Mouse (Mus musculus) thymus, adult 2 months (tissue): ENCODE measurements around the gene Usp36. TPM values are rescaled to one million over a fixed set of nuclear protein-coding genes. Genes with fewer than 3 reads are reported as not detected.

Experiments
- DNase-seq: peaks from one replicate; pipeline ENCODE4 v3.0.0; 2021
- H3K27ac ChIP-seq: fragments of 200-500 bp; 2 replicates; pipeline ENCODE4 v1.5.1; 2012; ENCODE audit warnings: low read length, control low read depth; ENCODE audit not compliant: control insufficient read depth, insufficient read depth
- H3K27me3 ChIP-seq: fragments of 200-500 bp; 2 replicates; pipeline ENCODE4 v1.6.1; 2012; ENCODE audit warnings: mild to moderate bottlenecking, low read length, moderate library complexity, mixed read lengths; ENCODE audit not compliant: control insufficient read depth, insufficient read depth
- H3K36me3 ChIP-seq: fragments of 200-500 bp; 2 replicates; pipeline ENCODE4 v1.6.1; 2012; ENCODE audit warnings: mild to moderate bottlenecking, low read length, moderate library complexity; ENCODE audit not compliant: control insufficient read depth, insufficient read depth
- H3K4me1 ChIP-seq: fragments of 200-500 bp; replicated peaks from 2 replicates; pipeline ENCODE4 v1.6.1; 2012; ENCODE audit warnings: low read length; ENCODE audit not compliant: control insufficient read depth, insufficient read depth
- H3K4me3 ChIP-seq: fragments of 200-500 bp; 2 replicates; pipeline ENCODE4 v1.5.1; 2012; ENCODE audit warnings: mild to moderate bottlenecking, low read length, control low read depth, moderate library complexity; ENCODE audit not compliant: control insufficient read depth, insufficient read depth
- CTCF ChIP-seq: fragments of 200-500 bp; IDR thresholded peaks from 2 replicates; pipeline ENCODE4 v1.5.1; 2012; ENCODE audit warnings: mild to moderate bottlenecking, control low read depth, low read length, moderate library complexity, borderline replicate concordance; ENCODE audit not compliant: control insufficient read depth, poor library complexity, insufficient read depth; ENCODE audit errors: extremely low read depth
- POLR2A ChIP-seq: fragments of 200-500 bp; IDR thresholded peaks from 2 replicates; pipeline ENCODE4 v1.6.1; 2012; ENCODE audit warnings: mild to moderate bottlenecking, low read length, control low read depth, moderate library complexity; ENCODE audit not compliant: control insufficient read depth, poor library complexity, insufficient read depth; ENCODE audit errors: extremely low read depth
- WGBS: fragments of 180-500 bp; shearing (Covaris S2); methylation state at CpG from one replicate; pipeline ENCODE4 v1.1.7; 2018; 5-methylcytosine and 5-hydroxymethylcytosine counted together
- polyA plus RNA-seq: library from polyadenylated mRNA; depleted of rRNA; stranded (reverse); fragments of >200 nt; gene quantifications from 2 replicates; pipeline ENCODE4 v1.2.3, GENCODE M21; 2012

Usp36 gene
- polyA plus RNA-seq, 1 experiment = 28.8 TPM

- no peak for DNase-seq
- peaks cover 7% of the 10 kb centered on the region; the same call in 1 of the 2 replicates for H3K36me3 ChIP-seq
- TF ChIP-seq CTCF (no peak), POLR2A (no peak)
- H3K4me1 ChIP-seq = no peaks in the 10 kb centered on the region
- H3K27me3 ChIP-seq = no peaks in the 10 kb centered on the region
- WGBS = 86% methylated on average over 2 of the region's 2 CpGs
- no peak overlapping the region for H3K4me3 ChIP-seq
- no peak overlapping the region for H3K27ac ChIP-seq
Measured at GRCm38 (mm10) chr11:118298810-118299209, 8.8 kb upstream of the Usp36 start.

- Histone ChIP-seq H3K27me3 (no peaks in the 10 kb centered on the region), H3K36me3 (peaks cover 2% of the 10 kb centered on the region; the same call in 1 of the 2 replicates), H3K4me1 (no peaks in the 10 kb centered on the region), H3K27ac (no peak overlapping the region), H3K4me3 (no peak overlapping the region)
- WGBS = 91% methylated on average over 3 of the region's 3 CpGs
- peak; percentile 26 for DNase-seq
- TF ChIP-seq CTCF (no peak), POLR2A (no peak)
Measured at GRCm38 (mm10) chr11:118297967-118298366, 7.9 kb upstream of the Usp36 start.

DNA sequence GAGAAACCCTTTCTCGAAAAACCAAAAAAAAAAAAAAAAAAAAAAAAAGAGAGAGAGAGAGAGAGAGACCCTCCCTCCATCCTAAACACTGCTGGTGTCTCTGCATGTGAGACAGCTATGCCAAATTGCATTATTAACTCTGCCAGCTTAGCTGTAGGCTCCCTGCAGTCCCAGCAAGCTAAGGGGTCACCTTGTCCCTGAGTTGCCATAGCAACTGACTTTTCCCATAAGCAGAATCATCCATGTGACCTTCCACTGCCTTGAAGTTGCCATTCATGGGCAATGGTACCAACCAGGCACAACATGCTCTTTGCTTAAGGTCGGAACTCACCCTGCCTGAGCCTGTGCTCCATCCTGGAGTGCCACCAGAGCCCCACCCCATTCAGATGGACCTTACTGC, 5.0 kb upstream of the Usp36 start:
- H3K4me3 ChIP-seq = no peak overlapping the region
- no peaks in the 10 kb centered on the region for H3K36me3 ChIP-seq
- TF ChIP-seq CTCF (no peak), POLR2A (no peak)
- 75% methylated on average over 2 of the region's 2 CpGs for WGBS
- H3K27me3 ChIP-seq = no peaks in the 10 kb centered on the region
- H3K4me1 ChIP-seq = peaks cover 2% of the 10 kb centered on the region
- no peak overlapping the region for H3K27ac ChIP-seq
- no peak for DNase-seq

DNA sequence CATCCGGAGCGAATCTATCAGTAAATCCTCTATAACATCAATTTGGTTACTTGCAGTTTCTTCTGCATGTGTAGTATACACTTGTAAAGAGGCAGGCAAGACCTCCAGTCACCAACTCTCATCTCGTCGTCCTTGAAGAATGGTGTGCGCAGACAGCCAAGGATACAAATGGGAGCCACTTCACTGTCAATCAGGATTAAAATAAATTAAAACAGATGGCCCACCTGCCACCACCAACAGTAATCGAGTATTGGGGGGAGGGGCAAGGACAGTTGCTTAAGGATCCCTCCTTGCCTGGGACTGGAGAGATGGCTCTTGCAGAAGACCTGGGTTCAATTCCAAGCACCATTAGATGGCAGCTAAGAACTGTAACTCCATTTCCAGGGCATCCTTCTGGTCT, 2.6 kb upstream of the Usp36 start:
- H3K36me3 ChIP-seq = no peaks in the 10 kb centered on the region
- no peak overlapping the region for H3K27ac ChIP-seq
- no peak overlapping the region for H3K4me3 ChIP-seq
- no peak for DNase-seq
- no peaks in the 10 kb centered on the region for H3K27me3 ChIP-seq
- TF ChIP-seq CTCF = no peak
- no peak for TF ChIP-seq POLR2A
- WGBS = 89% methylated on average over 6 of the region's 6 CpGs
- H3K4me1 ChIP-seq = peaks cover 16% of the 10 kb centered on the region

DNA sequence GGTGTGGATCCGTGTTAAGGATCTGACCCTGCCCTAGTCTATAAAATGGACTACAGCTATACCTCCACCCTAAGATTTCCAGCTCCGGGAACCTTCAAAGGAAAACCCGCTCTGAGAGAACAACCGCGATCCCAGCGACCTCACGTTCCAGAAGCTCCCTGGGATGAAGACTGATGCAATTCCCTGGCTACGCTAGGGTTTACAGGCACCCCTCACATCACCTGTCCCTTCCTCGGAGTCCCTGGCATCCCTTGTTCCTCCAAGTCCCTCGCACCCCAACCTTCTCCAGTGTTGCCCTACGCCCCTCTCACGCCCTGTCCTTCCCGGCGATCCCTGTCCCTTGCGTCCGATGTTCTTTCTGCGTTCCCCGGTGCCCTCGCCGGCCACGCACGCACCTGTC, 482 bp downstream of the Usp36 start:
- WGBS = under 1% methylated on average over 22 of the region's 22 CpGs
- DNase-seq = no peak

DNA sequence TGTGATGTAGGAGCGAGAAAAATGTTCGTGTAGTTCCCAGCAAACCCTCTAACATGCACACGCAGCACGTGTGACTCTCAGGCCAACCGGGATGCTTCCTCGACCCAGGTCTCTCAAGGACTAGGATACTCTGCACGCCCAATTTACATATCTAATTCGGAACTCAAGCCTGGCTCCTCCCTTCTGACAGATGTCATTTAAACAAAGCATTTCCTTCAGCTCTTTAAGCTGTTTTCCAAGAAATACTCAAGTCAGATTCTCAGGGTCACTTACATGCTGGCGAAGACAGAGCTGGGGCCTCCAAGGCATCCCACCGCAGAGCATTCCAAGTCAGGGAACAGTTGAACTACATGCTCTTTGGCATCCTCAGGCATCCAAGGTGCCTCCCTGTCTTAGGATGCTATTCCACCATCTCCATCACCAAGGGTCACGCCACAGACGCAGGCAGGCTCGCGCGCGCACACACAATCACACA, 970 bp downstream of the Usp36 start:
- Histone ChIP-seq H3K4me3 (peak overlapping the region; percentile 86), H3K36me3 (peaks cover 6% of the 10 kb centered on the region; the same call in 1 of the 2 replicates), H3K27me3 (no peaks in the 10 kb centered on the region), H3K27ac (no peak overlapping the region), H3K4me1 (peaks cover 16% of the 10 kb centered on the region)
- DNase-seq = no peak
- TF ChIP-seq CTCF = no peak
- no peak for TF ChIP-seq POLR2A
- 4% methylated on average over 16 of the region's 16 CpGs for WGBS

More for the DNA sequence above, 482 bp downstream of the Usp36 start:
- TF ChIP-seq CTCF (no peak), POLR2A (no peak)
- H3K27me3 ChIP-seq = no peaks in the 10 kb centered on the region
- no peak overlapping the region for H3K27ac ChIP-seq
- peak overlapping the region; percentile 86 for H3K4me3 ChIP-seq
- H3K36me3 ChIP-seq = peaks cover 3% of the 10 kb centered on the region; the same call in 1 of the 2 replicates
- peaks cover 16% of the 10 kb centered on the region for H3K4me1 ChIP-seq

GRCm38 (mm10) chr11:118287573-118287972, 2.5 kb downstream of the Usp36 start:
- Histone ChIP-seq H3K4me3 (no peak overlapping the region), H3K4me1 (peaks cover 16% of the 10 kb centered on the region), H3K27ac (no peak overlapping the region), H3K36me3 (peaks cover 18% of the 10 kb centered on the region), H3K27me3 (no peaks in the 10 kb centered on the region)
- WGBS = 98% methylated on average over 9 of the region's 9 CpGs
- no peak for DNase-seq
- TF ChIP-seq CTCF (no peak), POLR2A (no peak)
